Mouse (Mus musculus) liver, embryonic 16.5 days (tissue): ENCODE results near the gene Adgrb3. TPM values are rescaled to one million over a fixed set of nuclear protein-coding genes. Genes with fewer than 3 reads are reported as not detected.

Experiments used
- ATAC-seq: fragments of 200-750 bp; cut with Nextera tagmentation; 2 replicates; pipeline ENCODE4 v1.8.0; 2017; ENCODE audit warnings: low read depth, mild to moderate bottlenecking, moderate number of reproducible peaks, moderate library complexity
- H3K27ac ChIP-seq: fragments of 300-500 bp; sonication (generic); 2 replicates; pipeline ENCODE4 v1.5.1; 2014; ENCODE audit warnings: mild to moderate bottlenecking, low read length
- H3K27me3 ChIP-seq: fragments of 300-500 bp; sonication (generic); 2 replicates; pipeline ENCODE4 v1.6.1; 2014; ENCODE audit warnings: low read depth, low read length, mixed read lengths; ENCODE audit not compliant: control insufficient read depth, insufficient read depth
- H3K36me3 ChIP-seq: fragments of 300-500 bp; sonication (generic); 2 replicates; pipeline ENCODE4 v1.6.1; 2014; ENCODE audit warnings: mild to moderate bottlenecking; ENCODE audit not compliant: control insufficient read depth, insufficient read depth
- H3K4me1 ChIP-seq: fragments of 300-500 bp; sonication (generic); 2 replicates; pipeline ENCODE4 v1.6.1; 2014; ENCODE audit warnings: low read depth, low read length, mixed read lengths; ENCODE audit not compliant: control insufficient read depth
- H3K4me2 ChIP-seq: fragments of 300-500 bp; sonication (generic); 2 replicates; pipeline ENCODE4 v1.6.1; 2014; ENCODE audit warnings: low read depth, low read length, mixed read lengths
- H3K4me3 ChIP-seq: fragments of 300-500 bp; sonication (generic); 2 replicates; pipeline ENCODE4 v1.5.1; 2014; ENCODE audit warnings: low read depth, mild to moderate bottlenecking, low read length
- H3K9ac ChIP-seq: fragments of 300-500 bp; sonication (generic); 2 replicates; pipeline ENCODE4 v1.6.1; 2014; ENCODE audit warnings: low read depth, low read length
- H3K9me3 ChIP-seq: fragments of 300-500 bp; sonication (generic); replicated peaks from 2 replicates; pipeline ENCODE4 v1.6.1; 2016; ENCODE audit warnings: low read length; ENCODE audit not compliant: control insufficient read depth
- WGBS: fragments of 180-500 bp; shearing (Covaris S2); extraction: QIAGEN DNeasy Blood & Tissue Kit; methylation state at CpG from one replicate; pipeline ENCODE4 v1.1.7; 2014; ENCODE audit not compliant: insufficient replicate concordance; 5-methylcytosine and 5-hydroxymethylcytosine counted together
- polyA plus RNA-seq: library from polyadenylated mRNA; unstranded; fragments of >200 nt; fragmentation: Nextera tagmentation; extraction: Ambion mirVana; gene quantifications from 2 replicates; pipeline ENCODE4 v1.2.1, GENCODE M21; 2015

Adgrb3 gene
- not detected in 2 replicates for polyA plus RNA-seq

DNA sequence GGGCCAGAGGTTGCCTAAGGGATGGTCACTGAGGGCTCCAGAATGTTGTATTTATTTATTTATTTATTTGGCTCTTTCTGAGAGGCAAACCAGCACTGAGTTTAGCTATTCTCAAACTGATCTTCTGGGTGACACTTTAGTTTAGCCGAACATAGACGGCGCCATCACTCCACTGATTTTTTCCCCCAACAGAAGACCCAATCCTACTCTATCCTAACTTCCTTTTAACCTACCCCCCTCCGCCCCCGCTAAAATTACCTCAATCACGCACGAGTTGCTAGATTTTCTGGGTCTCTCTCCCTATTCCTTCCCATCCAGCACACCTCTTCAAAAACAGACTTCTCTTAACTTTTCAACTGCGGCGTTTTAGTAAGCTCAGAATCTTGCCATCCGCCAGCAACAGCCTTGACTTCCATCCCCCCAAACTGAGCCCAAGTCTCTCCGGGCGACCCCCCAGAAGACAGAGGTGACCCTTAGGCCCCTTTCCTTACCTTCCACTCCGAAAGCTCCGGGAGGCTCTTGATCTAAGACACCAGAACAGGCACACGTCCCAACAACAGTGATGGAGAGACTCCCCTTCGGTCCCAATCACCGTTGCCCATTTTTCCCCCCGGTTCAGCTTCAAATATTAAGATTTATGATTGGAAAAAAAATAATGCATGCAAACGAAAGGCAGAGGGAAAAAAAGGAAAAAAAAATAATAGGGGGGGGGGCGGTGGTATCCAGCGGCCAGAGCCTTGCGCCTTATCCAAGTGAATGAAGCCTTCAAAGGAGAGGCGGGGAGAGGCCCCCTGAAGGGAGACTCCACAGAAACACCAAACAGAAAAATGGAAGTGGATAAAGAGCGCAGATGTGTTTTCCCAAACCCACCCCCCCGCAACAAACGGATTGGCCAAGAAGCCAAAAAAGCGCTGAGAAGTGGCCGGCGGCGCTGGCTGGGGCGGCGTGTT, at the start of gene Adgrb3:
Gene Adgrb3, minus strand, starts transcription at position 737 of the 950 bp plus-strand sequence.
- Histone ChIP-seq H3K9ac (no peak within 1 kb of the TSS), H3K4me1 (no peaks in the 10 kb centered on the region), H3K36me3 (no peaks in the 10 kb centered on the region), H3K4me3 (peak within 1 kb of the TSS; percentile 36), H3K27ac (no peak within 1 kb of the TSS), H3K27me3 (peaks cover 28% of the 10 kb centered on the region), H3K9me3 (no peaks in the 10 kb centered on the region), H3K4me2 (peak within 1 kb of the TSS; percentile 46)
- ATAC-seq = no peak
- 5% methylated on average over 31 of the region's 32 CpGs for WGBS

DNA sequence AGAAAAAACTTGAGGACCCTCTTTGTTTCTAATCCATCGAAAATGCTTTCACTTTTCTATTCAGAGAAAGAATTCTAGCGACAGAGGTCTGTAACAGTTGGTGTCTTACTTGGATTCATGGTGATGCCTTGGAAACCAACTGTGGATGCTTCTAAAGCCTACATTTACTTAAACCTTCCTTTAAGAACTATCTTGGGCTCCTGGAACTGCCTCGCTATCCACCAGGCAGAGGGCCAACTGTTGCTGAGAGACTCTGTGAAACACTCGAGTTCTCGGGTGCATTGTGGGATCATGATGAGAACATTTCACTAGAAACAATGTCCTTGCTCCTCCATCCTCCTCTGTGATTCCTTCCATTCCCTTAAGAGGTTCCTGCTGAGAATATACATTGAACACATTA, 48.0 kb upstream of the Adgrb3 start:
- H3K4me2 ChIP-seq = no peak overlapping the region
- no peak overlapping the region for H3K4me3 ChIP-seq
- H3K27me3 ChIP-seq = no peaks in the 10 kb centered on the region
- no peaks in the 10 kb centered on the region for H3K36me3 ChIP-seq
- H3K9ac ChIP-seq = no peak overlapping the region
- no peaks in the 10 kb centered on the region for H3K4me1 ChIP-seq
- no peak overlapping the region for H3K27ac ChIP-seq
- 72% methylated on average over 5 of the region's 5 CpGs for WGBS
- H3K9me3 ChIP-seq = no peaks in the 10 kb centered on the region
- no peak for ATAC-seq

DNA sequence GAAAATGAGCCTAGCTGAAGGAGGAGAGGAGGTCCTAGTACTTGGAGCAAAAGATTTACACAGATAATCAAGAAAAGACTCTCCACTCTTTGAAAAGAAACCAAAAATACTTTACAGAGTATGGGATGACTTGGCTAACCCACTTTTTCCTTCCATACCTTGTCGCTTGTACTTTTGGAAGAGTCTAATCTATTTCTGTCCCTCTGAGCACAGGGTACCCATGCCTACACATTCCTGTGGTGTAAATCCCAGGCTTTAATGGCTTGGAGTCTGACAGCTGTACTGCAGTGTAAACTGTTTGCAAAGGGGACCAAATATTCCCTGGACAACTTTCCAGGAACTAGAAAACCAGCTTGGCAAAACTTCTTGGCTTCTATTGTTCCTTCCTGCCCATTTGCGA, 28.0 kb upstream of the Adgrb3 start:
- 56% methylated on average over 2 of the region's 2 CpGs for WGBS
- no peaks in the 10 kb centered on the region for H3K4me1 ChIP-seq
- no peaks in the 10 kb centered on the region for H3K36me3 ChIP-seq

DNA sequence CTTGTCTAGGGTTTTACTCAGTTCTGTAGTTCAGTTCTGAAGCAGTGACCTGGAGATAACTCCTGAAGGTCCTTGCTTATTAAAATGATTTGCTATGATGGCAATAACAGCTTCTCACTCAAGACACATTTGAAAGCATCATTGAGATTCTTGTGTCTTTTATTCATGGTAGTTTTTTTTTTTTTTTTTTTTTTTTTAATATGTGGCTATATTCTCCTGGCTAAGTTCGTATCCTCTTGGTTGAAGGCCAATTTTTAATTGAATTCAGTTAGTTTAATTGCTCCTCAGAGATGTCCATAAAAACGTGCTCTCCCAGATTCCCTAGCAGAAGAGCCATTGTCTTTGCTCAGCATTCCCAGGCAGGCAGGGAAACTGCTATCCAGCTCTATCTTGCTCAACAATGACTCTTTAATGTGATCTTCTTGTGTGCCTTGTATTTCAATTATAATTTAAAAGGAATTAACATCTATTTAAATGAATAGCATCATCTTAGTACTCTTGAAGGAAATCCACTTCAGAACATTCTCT, 25.0 kb upstream of the Adgrb3 start:
- H3K9me3 ChIP-seq = no peaks in the 10 kb centered on the region
- H3K4me3 ChIP-seq = no peak overlapping the region
- H3K27ac ChIP-seq = no peak overlapping the region
- no peaks in the 10 kb centered on the region for H3K4me1 ChIP-seq
- no peak overlapping the region for H3K9ac ChIP-seq
- 33% methylated on average over 2 of the region's 2 CpGs for WGBS
- no peak overlapping the region for H3K4me2 ChIP-seq
- no peak for ATAC-seq
- no peaks in the 10 kb centered on the region for H3K27me3 ChIP-seq
- H3K36me3 ChIP-seq = no peaks in the 10 kb centered on the region

More for the DNA sequence above, 28.0 kb upstream of the Adgrb3 start:
- H3K27ac ChIP-seq = no peak overlapping the region
- no peak for ATAC-seq
- H3K27me3 ChIP-seq = no peaks in the 10 kb centered on the region
- no peaks in the 10 kb centered on the region for H3K9me3 ChIP-seq
- H3K9ac ChIP-seq = no peak overlapping the region
- H3K4me2 ChIP-seq = no peak overlapping the region
- H3K4me3 ChIP-seq = no peak overlapping the region

DNA sequence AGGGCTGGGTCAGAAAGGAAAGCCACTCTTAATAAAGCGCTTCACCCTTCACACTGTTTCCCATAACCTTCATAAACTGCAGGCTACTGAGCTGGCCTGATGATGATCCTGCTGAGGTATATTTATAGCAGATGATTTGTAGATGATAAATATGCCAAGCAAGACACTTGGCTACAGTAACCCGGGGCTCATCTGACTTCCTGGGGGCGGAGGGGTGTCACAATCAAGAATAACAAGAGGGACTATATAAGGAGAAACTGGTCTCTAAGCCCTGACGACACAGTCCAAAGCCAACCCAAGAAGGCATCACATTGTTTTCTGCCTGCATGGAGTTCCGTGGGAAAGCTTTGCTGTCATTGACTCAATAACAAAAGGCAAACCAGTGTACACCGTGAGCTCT, 2.8 kb upstream of the Adgrb3 start:
- H3K27ac ChIP-seq = no peak overlapping the region
- H3K9ac ChIP-seq = no peak overlapping the region
- no peaks in the 10 kb centered on the region for H3K4me1 ChIP-seq
- H3K4me3 ChIP-seq = no peak overlapping the region
- 58% methylated on average over 6 of the region's 6 CpGs for WGBS
- no peaks in the 10 kb centered on the region for H3K36me3 ChIP-seq
- H3K9me3 ChIP-seq = no peaks in the 10 kb centered on the region
- peaks cover 28% of the 10 kb centered on the region for H3K27me3 ChIP-seq
- H3K4me2 ChIP-seq = no peak overlapping the region
- no peak for ATAC-seq

DNA sequence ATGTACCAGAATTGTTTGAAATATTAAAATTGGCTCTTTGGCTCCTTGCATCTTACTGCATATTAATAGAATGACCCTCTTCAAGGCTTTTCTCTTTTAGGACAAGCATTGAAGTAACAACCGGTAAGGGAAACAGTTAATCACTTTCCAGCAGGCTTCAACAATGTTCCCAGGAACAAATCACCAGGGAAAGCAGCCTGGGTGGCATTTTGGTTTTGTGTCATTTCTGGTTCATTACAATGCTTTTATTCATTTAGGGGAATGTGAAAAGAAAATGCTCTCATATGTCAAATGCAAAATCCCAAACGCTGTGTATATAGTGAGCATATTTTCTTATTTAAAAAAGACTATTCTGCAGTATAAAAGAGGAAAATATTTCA, 2.0 kb upstream of the Adgrb3 start:
- Histone ChIP-seq H3K4me2 (no peak overlapping the region), H3K36me3 (no peaks in the 10 kb centered on the region), H3K4me1 (no peaks in the 10 kb centered on the region), H3K4me3 (no peak overlapping the region), H3K27ac (no peak overlapping the region), H3K27me3 (peaks cover 28% of the 10 kb centered on the region), H3K9me3 (no peaks in the 10 kb centered on the region), H3K9ac (no peak overlapping the region)
- WGBS = 31% methylated on average over 2 of the region's 2 CpGs
- no peak for ATAC-seq

DNA sequence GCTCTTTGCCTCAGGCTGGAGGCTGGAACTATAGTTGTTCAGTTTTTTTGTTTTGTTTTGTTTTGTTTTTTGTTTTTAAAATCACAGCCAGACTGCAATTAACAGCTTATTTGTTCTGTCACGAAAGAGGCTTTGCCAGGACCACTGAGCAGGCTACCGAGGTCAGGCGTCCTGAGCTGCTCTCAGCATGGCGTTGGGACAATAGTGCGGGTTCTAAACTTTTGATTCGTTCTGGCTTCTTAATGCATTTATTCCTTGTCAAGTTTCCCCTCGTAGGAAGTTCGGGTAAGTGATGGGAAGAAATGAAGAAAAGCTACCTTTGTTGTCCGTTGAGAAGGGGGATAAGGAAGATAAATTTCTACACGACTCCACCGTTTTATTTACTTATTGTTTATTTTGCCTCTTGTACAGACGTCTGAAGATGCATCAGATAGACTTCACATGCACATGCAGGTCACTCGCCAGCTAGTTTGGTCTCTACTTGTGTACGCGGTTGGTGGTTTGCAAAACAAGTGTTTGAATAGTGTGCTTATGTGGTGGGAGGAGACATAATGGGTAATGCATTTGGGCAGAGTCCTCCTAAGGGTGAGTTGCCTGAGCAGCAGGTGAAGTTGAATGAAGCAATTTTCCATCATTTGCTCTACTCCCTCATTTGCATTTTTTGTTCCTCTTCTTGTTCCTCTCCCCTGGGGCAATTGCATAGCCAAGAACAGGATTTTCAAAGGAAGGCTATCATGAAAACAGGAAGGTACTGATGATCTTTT, 1.4 kb upstream of the Adgrb3 start:
- no peak overlapping the region for H3K4me3 ChIP-seq
- peaks cover 28% of the 10 kb centered on the region for H3K27me3 ChIP-seq
- H3K9ac ChIP-seq = no peak overlapping the region
- H3K36me3 ChIP-seq = no peaks in the 10 kb centered on the region
- H3K4me2 ChIP-seq = no peak overlapping the region
- H3K27ac ChIP-seq = no peak overlapping the region
- ATAC-seq = no peak
- WGBS = 8% methylated on average over 15 of the region's 15 CpGs
- no peaks in the 10 kb centered on the region for H3K9me3 ChIP-seq
- H3K4me1 ChIP-seq = no peaks in the 10 kb centered on the region

DNA sequence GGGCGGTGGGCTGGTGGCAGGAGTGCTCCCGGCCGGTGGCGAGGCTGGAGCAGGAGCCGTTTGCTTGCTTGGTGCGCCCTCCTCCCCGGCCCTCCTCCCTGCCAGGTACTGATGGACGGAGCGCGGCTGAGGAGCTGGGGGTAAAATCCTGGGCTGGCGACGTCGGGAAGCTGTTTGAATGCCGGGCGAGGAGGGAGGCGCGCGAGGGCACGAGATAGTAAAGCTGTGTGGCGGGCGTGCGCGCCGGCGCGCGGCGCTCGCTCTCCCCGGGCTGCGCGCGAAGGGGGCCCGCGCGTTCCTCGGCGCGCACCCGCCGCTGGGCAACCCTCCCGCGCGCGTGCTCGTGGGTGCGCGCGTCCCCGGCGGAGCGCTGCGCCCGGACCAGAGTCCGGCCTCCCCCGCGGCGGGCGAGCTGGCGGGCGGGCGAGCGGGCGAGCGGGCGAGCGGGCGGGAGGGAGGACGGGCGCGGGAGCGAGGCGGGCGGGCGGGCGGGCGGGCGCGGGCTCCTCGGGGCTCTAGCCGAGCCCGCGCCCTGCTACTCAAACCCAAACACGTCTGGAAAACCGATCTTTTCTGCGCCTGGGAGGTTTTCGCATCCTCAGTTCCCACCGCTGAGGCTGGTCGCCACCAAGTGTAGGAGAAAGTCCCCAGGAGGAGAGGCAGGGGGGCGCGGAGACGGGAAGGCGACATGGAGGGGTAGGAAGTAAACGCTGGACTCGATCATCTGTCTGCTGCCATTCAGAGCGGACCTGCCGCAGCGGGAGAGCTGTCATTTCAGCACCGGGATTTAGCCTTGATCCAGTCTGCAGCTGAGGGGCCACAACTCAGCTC, 629 bp upstream of the Adgrb3 start:
- peak overlapping the region; percentile 46 for H3K4me2 ChIP-seq
- under 1% methylated on average over 59 of the region's 99 CpGs for WGBS
- H3K27ac ChIP-seq = no peak overlapping the region
- no peak overlapping the region for H3K9ac ChIP-seq
- no peaks in the 10 kb centered on the region for H3K9me3 ChIP-seq
- peak overlapping the region; percentile 36 for H3K4me3 ChIP-seq
- H3K27me3 ChIP-seq = peaks cover 28% of the 10 kb centered on the region
- ATAC-seq = no peak
- H3K4me1 ChIP-seq = no peaks in the 10 kb centered on the region
- H3K36me3 ChIP-seq = no peaks in the 10 kb centered on the region
